Mouse (Mus musculus): ENCODE measurements around the gene Ms4a15. TPM values are rescaled to one million over a fixed set of nuclear protein-coding genes. Genes with fewer than 3 reads are reported as not detected.

The Ms4a15 gene
- total and polyA plus RNA-seq, 3 experiments, result not detected

GRCm38 (mm10) chr19:10937110-10937563, 55.9 kb downstream of the Ms4a15 start, which contains the start of gene Ptgdr2 (continued):
- TF ChIP-seq MEF2A (IDR thresholded peaks at IDR 0.05; ENCODE audit: extremely low read depth, insufficient replicate concordance, low read depth, low read length, poor library complexity, severe bottlenecking), result no peak
- TF ChIP-seq USF2 (IDR thresholded peaks at IDR 0.05; ENCODE audit: borderline replicate concordance in 1 of 2, insufficient read depth in 1 of 2, low read depth in 1 of 2, low read length in 2 of 2), result no peak

- H3K79me2 ChIP-seq (ENCODE audit: control insufficient read depth, insufficient read depth, low read length, poor library complexity), result no peaks in the 10 kb centered on the region
- DNase-seq (ENCODE audit: low read depth, low spot score), result peak; percentile 24
- no peak overlapping the region for H3K27ac ChIP-seq (ENCODE audit: control insufficient read depth, low read depth, low read length)
- TF ChIP-seq CTCF (IDR thresholded peaks at IDR 0.05 in 2 of 3, conservative IDR thresholded peaks at IDR 0.05 in 1 of 3; ENCODE audit: control insufficient read depth in 1 of 3, insufficient read depth in 1 of 3, low read depth in 2 of 3, low read length in 3 of 3, poor library complexity in 1 of 3, severe bottlenecking in 1 of 3), result peak; percentile 30 to 46 (median 44); a peak in 5 of 6 replicates
- TF ChIP-seq GATA1 (IDR thresholded peaks at IDR 0.05; ENCODE audit: low read depth, low read length), result no peak
- peak; percentile 15; the same call in 1 of the 2 replicates for TF ChIP-seq SMC3 (IDR thresholded peaks at IDR 0.05; ENCODE audit: low read depth, low read length)
- peak; percentile 1; the same call in 1 of the 2 replicates for TF ChIP-seq RAD21 (IDR thresholded peaks at IDR 0.05; ENCODE audit: low read depth, low read length)
- H3K9me3 ChIP-seq (replicated peaks; ENCODE audit: insufficient read depth, low read length), result no peaks in the 10 kb centered on the region
- H3K4me1 ChIP-seq (ENCODE audit: control insufficient read depth in 1 of 2, insufficient read depth in 2 of 2, low read length in 2 of 2), result peaks cover 10 to 38% of the 10 kb centered on the region in 2 experiments
- H3K27me3 ChIP-seq (ENCODE audit: control insufficient read depth in 1 of 2, insufficient read depth in 2 of 2, low read length in 2 of 2), result 0 out of 4 replicates have a peak, but pooled peaks cover 0 to 3% of the 10 kb centered on the region in 2 experiments
- H3K36me3 ChIP-seq (ENCODE audit: control insufficient read depth in 1 of 2, insufficient read depth in 2 of 2, low read length in 2 of 2), result peaks cover 0 to 20% of the 10 kb centered on the region in 2 experiments; a peak in 2 of 4 replicates
- no peak overlapping the region for H3K4me3 ChIP-seq (ENCODE audit: control insufficient read depth in 1 of 2, insufficient read depth in 1 of 2, low read depth in 2 of 2, low read length in 2 of 2)
- no peak overlapping the region for H3K9ac ChIP-seq (ENCODE audit: control insufficient read depth, low read depth, low read length, poor library complexity, severe bottlenecking)
Measured at GRCm38 (mm10) chr19:10936077-10936476, 57.0 kb downstream of the Ms4a15 start.

GRCm38 (mm10) chr19:10935029-10935428, 58.0 kb downstream of the Ms4a15 start:
- Histone ChIP-seq H3K9ac (ENCODE audit: control insufficient read depth, low read depth, low read length, poor library complexity, severe bottlenecking) (no peak overlapping the region), H3K4me1 (ENCODE audit: control insufficient read depth in 1 of 2, insufficient read depth in 2 of 2, low read length in 2 of 2) (peaks cover 10 to 38% of the 10 kb centered on the region in 2 experiments)

More at GRCm38 (mm10) chr19:10935029-10935428, 58.0 kb downstream of the Ms4a15 start:
- H3K36me3 ChIP-seq (ENCODE audit: control insufficient read depth in 1 of 2, insufficient read depth in 2 of 2, low read length in 2 of 2), result peaks cover 0 to 20% of the 10 kb centered on the region in 2 experiments; a peak in 2 of 4 replicates
- TF ChIP-seq CTCF (IDR thresholded peaks at IDR 0.05 in 2 of 3, conservative IDR thresholded peaks at IDR 0.05 in 1 of 3; ENCODE audit: control insufficient read depth in 1 of 3, insufficient read depth in 1 of 3, low read depth in 2 of 3, low read length in 3 of 3, poor library complexity in 1 of 3, severe bottlenecking in 1 of 3), result no peak
- no peak for TF ChIP-seq MYB (IDR thresholded peaks at IDR 0.05; ENCODE audit: low read depth, low read length)
- no peak for TF ChIP-seq GATA1 (IDR thresholded peaks at IDR 0.05; ENCODE audit: low read depth, low read length)
- no peak for TF ChIP-seq MAFK (IDR thresholded peaks at IDR 0.05; ENCODE audit: borderline replicate concordance, low read depth, low read length)
- TF ChIP-seq USF2 (IDR thresholded peaks at IDR 0.05; ENCODE audit: borderline replicate concordance in 1 of 2, insufficient read depth in 1 of 2, low read depth in 1 of 2, low read length in 2 of 2), result no peak
- TF ChIP-seq JUND (IDR thresholded peaks at IDR 0.05; ENCODE audit: low read depth, low read length), result no peak
- no peak for TF ChIP-seq USF1 (IDR thresholded peaks at IDR 0.05; ENCODE audit: low read depth, low read length)
- TF ChIP-seq NELFE (IDR thresholded peaks at IDR 0.05; ENCODE audit: low read depth, low read length), result no peak
- no peak for TF ChIP-seq POLR2AphosphoS5 (IDR thresholded peaks at IDR 0.05; ENCODE audit: borderline replicate concordance, low read depth, low read length)
- TF ChIP-seq SIN3A (IDR thresholded peaks at IDR 0.05; ENCODE audit: low read length), result no peak
- no peak for TF ChIP-seq TAL1 (IDR thresholded peaks at IDR 0.05; ENCODE audit: low read length)
- no peak for TF ChIP-seq ZC3H11A (IDR thresholded peaks at IDR 0.05; ENCODE audit: low read depth, low read length)
- TF ChIP-seq RCOR1 (IDR thresholded peaks at IDR 0.05; ENCODE audit: low read depth, low read length), result no peak
- no peak for TF ChIP-seq TCF12 (IDR thresholded peaks at IDR 0.05; ENCODE audit: low read depth, low read length)
- H3K4me3 ChIP-seq (ENCODE audit: control insufficient read depth in 1 of 2, insufficient read depth in 1 of 2, low read depth in 2 of 2, low read length in 2 of 2), result no peak overlapping the region
- no peaks in the 10 kb centered on the region for H3K79me2 ChIP-seq (ENCODE audit: control insufficient read depth, insufficient read depth, low read length, poor library complexity)
- 0 out of 4 replicates have a peak, but pooled peaks cover 0 to 3% of the 10 kb centered on the region in 2 experiments for H3K27me3 ChIP-seq (ENCODE audit: control insufficient read depth in 1 of 2, insufficient read depth in 2 of 2, low read length in 2 of 2)
- no peak overlapping the region for H3K27ac ChIP-seq (ENCODE audit: control insufficient read depth, low read depth, low read length)
- peak; percentile 37 for DNase-seq (ENCODE audit: low read depth, low spot score)
- H3K9me3 ChIP-seq (replicated peaks; ENCODE audit: insufficient read depth, low read length), result no peaks in the 10 kb centered on the region
